In the genomic region with DNA sequence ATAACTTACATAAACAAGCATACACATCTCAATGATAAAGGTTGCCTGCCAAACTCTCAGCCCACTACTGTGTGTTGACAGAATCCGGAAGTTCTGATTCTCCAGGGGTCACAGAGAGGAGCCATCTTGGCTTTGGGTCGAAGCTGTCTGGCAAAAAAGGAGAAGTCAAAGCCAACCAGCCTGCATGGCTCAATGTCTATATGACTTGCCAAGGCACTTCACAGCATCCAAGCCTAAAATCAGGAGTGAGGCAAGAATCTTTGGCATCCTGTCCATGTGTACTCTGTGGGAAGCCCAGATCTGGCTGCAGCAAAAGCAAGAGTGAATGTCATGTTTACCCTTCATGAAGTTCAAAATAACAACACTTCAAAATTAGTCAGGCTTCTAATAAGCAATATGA, we compare ENCODE assay signal across 15 mouse cellular contexts.
DNase-seq lines count a peak whose midpoint lies in the region; ATAC-seq and TF ChIP-seq lines count a peak whose summit lies in the region.
"Had no signal": no experiment of that assay in that cellular context is flagged by ENCODE, and none has a peak within 500 bp of the region (broad histone marks: within the 10 kb centered on the region; RNA-seq: fewer than 3 reads in every experiment).

No protein-coding gene starts in this region.

- H3K4me1 ChIP-seq in heart, embryonic 12.5 days (replicated peaks), result no peaks in the 10 kb centered on the region
- H3K4me1 ChIP-seq in lung, postnatal 0 days (ENCODE audit: insufficient read depth, low read depth, low read length), result no peaks in the 10 kb centered on the region
- H3K4me1 ChIP-seq: midbrain, embryonic 10.5 days had no signal

- TF ChIP-seq EP300 in lung, postnatal 0 days (IDR thresholded peaks at IDR 0.05), result no peak

- WGBS in heart, embryonic 12.5 days, result 70% methylated on average over 2 of the region's 2 CpGs
- 56% methylated on average over 2 of the region's 2 CpGs for WGBS in lung, postnatal 0 days

- ATAC-seq in heart, embryonic 12.5 days (ENCODE audit: insufficient number of reproducible peaks, low FRiP score), result no peak
- ATAC-seq in lung, postnatal 0 days, result peak; percentile 60
- ATAC-seq: CD4-positive, CD25-positive, alpha-beta regulatory T cell, adult 4 months; intestine, embryonic 16.5 days had no signal

- no peak overlapping the region for H3K27ac ChIP-seq in heart, embryonic 12.5 days (ENCODE audit: poor library complexity, severe bottlenecking)
- no peak overlapping the region for H3K27ac ChIP-seq in lung, postnatal 0 days (ENCODE audit: low read length)
- H3K27ac ChIP-seq: midbrain, embryonic 10.5 days had no signal

- H3K36me3 ChIP-seq in heart, embryonic 12.5 days, result no peaks in the 10 kb centered on the region
- no peaks in the 10 kb centered on the region for H3K36me3 ChIP-seq in lung, postnatal 0 days (ENCODE audit: insufficient read depth, low read length)
- H3K36me3 ChIP-seq: midbrain, embryonic 10.5 days had no signal

- no peak overlapping the region for H3K4me2 ChIP-seq in heart, embryonic 12.5 days
- no peak overlapping the region for H3K4me2 ChIP-seq in lung, postnatal 0 days (replicated peaks; ENCODE audit: low read depth, low read length)
- H3K4me2 ChIP-seq: liver, embryonic 11.5 days had no signal

- no peaks in the 10 kb centered on the region for H3K9me3 ChIP-seq in heart, embryonic 12.5 days (replicated peaks)
- H3K9me3 ChIP-seq in lung, postnatal 0 days (ENCODE audit: low read length), result no peaks in the 10 kb centered on the region
- H3K9me3 ChIP-seq: midbrain, embryonic 10.5 days had no signal

- H3K9ac ChIP-seq in heart, embryonic 12.5 days, result no peak overlapping the region
- H3K9ac ChIP-seq in lung, postnatal 0 days (replicated peaks; ENCODE audit: low read depth), result no peak overlapping the region

- no peak for TF ChIP-seq CTCF in lung, postnatal 0 days (IDR thresholded peaks at IDR 0.05)

- H3K27me3 ChIP-seq in heart, embryonic 12.5 days (replicated peaks), result no peaks in the 10 kb centered on the region
- H3K27me3 ChIP-seq in lung, postnatal 0 days (replicated peaks; ENCODE audit: insufficient read depth, low read length), result no peaks in the 10 kb centered on the region

- no peak overlapping the region for H3K4me3 ChIP-seq in heart, embryonic 12.5 days
- no peak overlapping the region for H3K4me3 ChIP-seq in lung, postnatal 0 days (ENCODE audit: low read depth, low read length)
- H3K4me3 ChIP-seq: midbrain, embryonic 10.5 days had no signal

- peak; percentile 2 to 26 for DNase-seq in heart, adult 9 months (ENCODE audit: low spot score in 2 of 2)
- peak; percentile 14 for DNase-seq in cerebellum, adult 11 months
- peak; percentile 62 to 77 for DNase-seq in cerebellum, postnatal 14 days
- peak; percentile 45 for DNase-seq in lung, postnatal 0 days (ENCODE audit: low spot score)
- no peak for DNase-seq in kidney, postnatal 14 days
- no peak for DNase-seq in retina, embryonic 14.5 days (ENCODE audit: low spot score)
- DNase-seq in testis, postnatal 14 days (ENCODE audit: low spot score), result no peak
- DNase-seq: adrenal gland, adult 8-10 months; kidney, postnatal 36 days; thymus, postnatal 4 days had no signal

Comparison
In these comparisons a context has a peak if more than half of its experiments do, and no peak if none do; other contexts are left out.
1. DNase-seq: peak in heart, adult 9 months (2 of 2), cerebellum, adult 11 months (single experiment), cerebellum, postnatal 14 days (2 of 2) and lung, postnatal 0 days (single experiment); none in kidney, postnatal 14 days (single experiment), retina, embryonic 14.5 days (single experiment) and testis, postnatal 14 days (single experiment).